Mouse (Mus musculus): ENCODE measurements around the gene Otulinl.
A peak's percentile ranks its signal among the peaks of the same experiment; 100 is the strongest.
"Not testable (repeated sequence)": the region's sequence is repeated elsewhere in the genome, so short reads cannot be mapped to it uniquely, and the experiment has no call there.

The Otulinl gene

GRCm38 (mm10) chr15:27681419-27682187, at the start of gene Otulinl:
Otulinl (minus strand) TSS chr15:27681579.
- peak; percentile 91 for DNase-seq (ENCODE audit: extremely low read depth, insufficient read length, low spot score)

- no peak for DNase-seq (ENCODE audit: extremely low read depth, insufficient read length, low spot score)
These were observed 44.8 kb upstream of the Otulinl start for GRCm38 (mm10) chr15:27726228-27726627.

- DNase-seq (ENCODE audit: extremely low read depth, insufficient read length, low spot score) = no peak
These were observed 43.7 kb upstream of the Otulinl start for GRCm38 (mm10) chr15:27724796-27725680.

GRCm38 (mm10) chr15:27724298-27724697, 42.9 kb upstream of the Otulinl start:
- no peak for DNase-seq (ENCODE audit: extremely low read depth, insufficient read length, low spot score)

- no peak for DNase-seq (ENCODE audit: extremely low read depth, insufficient read length, low spot score)
These were observed 42.4 kb upstream of the Otulinl start for GRCm38 (mm10) chr15:27723746-27724145.

GRCm38 (mm10) chr15:27720297-27720696, 38.9 kb upstream of the Otulinl start:
- not testable (repeated sequence) for DNase-seq (ENCODE audit: extremely low read depth, insufficient read length, low spot score)

- no peak for DNase-seq (ENCODE audit: extremely low read depth, insufficient read length, low spot score)
These were observed 37.3 kb upstream of the Otulinl start for GRCm38 (mm10) chr15:27718668-27719067.

GRCm38 (mm10) chr15:27715331-27715730, 34.0 kb upstream of the Otulinl start:
- DNase-seq (ENCODE audit: extremely low read depth, insufficient read length, low spot score) = no peak

- DNase-seq (ENCODE audit: extremely low read depth, insufficient read length, low spot score) = no peak
These were observed 29.3 kb upstream of the Otulinl start for GRCm38 (mm10) chr15:27710698-27711097.

GRCm38 (mm10) chr15:27708968-27709612, 27.7 kb upstream of the Otulinl start:
- no peak for DNase-seq (ENCODE audit: extremely low read depth, insufficient read length, low spot score)

GRCm38 (mm10) chr15:27708499-27708898, 27.1 kb upstream of the Otulinl start:
- no peak for DNase-seq (ENCODE audit: extremely low read depth, insufficient read length, low spot score)

GRCm38 (mm10) chr15:27702972-27703313, 21.6 kb upstream of the Otulinl start:
- DNase-seq (ENCODE audit: extremely low read depth, insufficient read length, low spot score) = no peak

GRCm38 (mm10) chr15:27702031-27702971, 20.9 kb upstream of the Otulinl start:
- no peak for DNase-seq (ENCODE audit: extremely low read depth, insufficient read length, low spot score)

- DNase-seq (ENCODE audit: extremely low read depth, insufficient read length, low spot score) = no peak
These were observed 16.3 kb upstream of the Otulinl start for GRCm38 (mm10) chr15:27697632-27698031.

GRCm38 (mm10) chr15:27693235-27693634, 11.9 kb upstream of the Otulinl start:
- no peak for DNase-seq (ENCODE audit: extremely low read depth, insufficient read length, low spot score)

GRCm38 (mm10) chr15:27692161-27692560, 10.8 kb upstream of the Otulinl start:
- no peak for DNase-seq (ENCODE audit: extremely low read depth, insufficient read length, low spot score)

GRCm38 (mm10) chr15:27691213-27691612, 9.8 kb upstream of the Otulinl start:
- no peak for DNase-seq (ENCODE audit: extremely low read depth, insufficient read length, low spot score)

- no peak for DNase-seq (ENCODE audit: extremely low read depth, insufficient read length, low spot score)
These were observed 6.8 kb upstream of the Otulinl start for GRCm38 (mm10) chr15:27688041-27688651.

- DNase-seq (ENCODE audit: extremely low read depth, insufficient read length, low spot score) = no peak
These were observed 3.4 kb upstream of the Otulinl start for GRCm38 (mm10) chr15:27684813-27685212.

- DNase-seq (ENCODE audit: extremely low read depth, insufficient read length, low spot score) = no peak
These were observed 1.8 kb upstream of the Otulinl start for GRCm38 (mm10) chr15:27683206-27683605.

Data from 3134 (cell line).